Mouse (Mus musculus): ENCODE measurements around the gene Fry. TPM values are rescaled to one million over a fixed set of nuclear protein-coding genes. Genes with fewer than 3 reads are reported as not detected.
A peak's percentile ranks its signal among the peaks of the same experiment; 100 is the strongest.

Fry gene
- polyA plus RNA-seq, 1 experiment from 2014 or later = 7.1 TPM

DNA sequence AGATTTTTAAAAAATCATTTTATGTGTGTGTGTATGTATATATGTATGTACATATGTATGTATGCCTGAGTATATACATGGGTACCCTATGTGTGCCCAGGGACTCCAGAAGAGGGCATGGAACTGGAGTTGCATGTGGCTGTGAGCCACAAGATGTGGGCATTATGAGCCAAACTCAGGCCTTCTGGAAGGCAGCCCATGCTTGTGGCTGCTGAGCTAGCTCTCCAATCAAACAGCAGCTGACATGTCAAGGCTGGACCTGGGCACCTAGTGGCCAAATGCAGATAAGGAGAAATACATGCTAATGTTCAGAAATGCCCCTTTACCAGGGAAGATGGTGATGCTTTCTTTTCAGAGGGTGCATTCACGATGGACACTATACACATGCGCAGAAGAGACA, 213.4 kb downstream of the Fry start:
- Histone ChIP-seq H3K27ac (no peak overlapping the region), H3K4me1 (no peaks in the 10 kb centered on the region), H3K9me3 (no peaks in the 10 kb centered on the region), H3K36me3 (no peaks in the 10 kb centered on the region), H3K4me2 (no peak overlapping the region), H3K4me3 (no peak overlapping the region), H3K9ac (no peak overlapping the region), H3K27me3 (no peaks in the 10 kb centered on the region)
- WGBS = 73% methylated on average over 2 of the region's 2 CpGs
- ATAC-seq (ENCODE audit: borderline replicate concordance, extremely low read depth, low FRiP score, low TSS enrichment) = no peak

DNA sequence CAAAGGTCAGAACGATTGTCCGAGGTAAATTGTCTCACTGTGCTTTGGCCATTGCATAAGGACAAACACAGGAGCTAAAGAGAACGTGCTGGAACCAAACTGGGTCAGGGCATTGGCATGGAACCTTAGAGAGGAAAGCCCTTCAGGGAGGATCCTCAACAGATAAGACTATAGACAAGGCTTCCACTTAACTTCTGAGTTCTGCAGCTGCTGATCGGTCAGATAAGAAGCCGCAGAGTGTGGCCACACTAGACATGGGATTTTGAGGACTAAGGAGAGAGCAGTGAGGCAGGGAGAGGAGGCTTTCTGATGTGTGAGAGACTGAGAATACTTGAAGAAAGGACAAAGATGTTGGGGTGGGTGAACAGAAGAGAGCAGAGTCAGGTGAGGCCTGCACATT, 214.4 kb downstream of the Fry start:
- Histone ChIP-seq H3K4me1 (peaks cover 1% of the 10 kb centered on the region), H3K27me3 (no peaks in the 10 kb centered on the region), H3K4me2 (no peak overlapping the region), H3K9ac (no peak overlapping the region), H3K4me3 (no peak overlapping the region), H3K36me3 (no peaks in the 10 kb centered on the region), H3K9me3 (no peaks in the 10 kb centered on the region), H3K27ac (no peak overlapping the region)
- WGBS = 57% methylated on average over 5 of the region's 5 CpGs
- ATAC-seq (ENCODE audit: borderline replicate concordance, extremely low read depth, low FRiP score, low TSS enrichment) = no peak

DNA sequence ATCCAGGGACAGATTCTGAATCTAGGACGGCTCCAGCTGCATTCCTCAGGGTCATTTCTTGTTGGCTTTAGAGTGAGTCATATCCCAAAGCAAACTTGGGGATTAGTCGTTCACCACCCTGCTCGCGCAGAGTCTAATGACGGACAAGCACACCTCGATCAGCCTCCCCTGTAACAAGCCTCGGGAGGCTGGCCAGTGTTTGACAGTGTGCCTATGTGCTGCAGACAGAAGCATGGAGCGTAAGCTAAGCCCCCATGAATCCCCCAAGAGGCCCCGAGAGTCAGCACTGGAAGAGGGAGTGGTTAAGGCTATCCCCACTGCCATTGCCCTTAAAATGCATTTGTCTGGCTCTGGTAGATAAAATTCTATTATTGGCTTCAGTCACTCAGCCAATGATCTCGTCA, 214.9 kb downstream of the Fry start:
- H3K4me3 ChIP-seq = no peak overlapping the region
- no peaks in the 10 kb centered on the region for H3K36me3 ChIP-seq
- H3K27me3 ChIP-seq = no peaks in the 10 kb centered on the region
- no peaks in the 10 kb centered on the region for H3K9me3 ChIP-seq
- no peak overlapping the region for H3K27ac ChIP-seq
- H3K4me1 ChIP-seq = peaks cover 4% of the 10 kb centered on the region
- 45% methylated on average over 10 of the region's 10 CpGs for WGBS
- ATAC-seq (ENCODE audit: borderline replicate concordance, extremely low read depth, low FRiP score, low TSS enrichment) = no peak
- H3K9ac ChIP-seq = no peak overlapping the region
- H3K4me2 ChIP-seq = no peak overlapping the region

DNA sequence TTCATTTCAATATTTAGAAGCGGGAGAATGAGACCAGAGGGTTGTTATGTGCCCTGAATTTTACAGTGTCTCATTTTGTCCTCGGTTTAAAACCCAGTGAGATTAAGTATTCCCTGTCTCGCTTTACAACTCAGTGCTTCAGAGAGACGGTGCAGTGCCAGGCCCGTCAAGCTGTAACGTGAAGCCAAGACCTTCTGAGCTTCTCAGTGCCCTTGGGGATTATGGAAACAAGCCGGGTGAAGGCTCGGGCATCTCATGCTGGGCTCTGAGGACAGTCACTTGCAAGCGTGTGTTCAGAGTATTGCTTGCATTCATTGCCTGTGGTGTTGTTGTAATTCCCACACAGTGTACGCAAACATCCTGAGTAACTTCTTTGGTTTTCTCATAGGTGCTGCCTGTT, 218.0 kb downstream of the Fry start:
- no peaks in the 10 kb centered on the region for H3K36me3 ChIP-seq
- no peak overlapping the region for H3K4me3 ChIP-seq
- no peak for ATAC-seq (ENCODE audit: borderline replicate concordance, extremely low read depth, low FRiP score, low TSS enrichment)
- no peaks in the 10 kb centered on the region for H3K9me3 ChIP-seq
- no peak overlapping the region for H3K27ac ChIP-seq
- H3K4me1 ChIP-seq = peaks cover 4% of the 10 kb centered on the region
- no peaks in the 10 kb centered on the region; the same call in 1 of the 2 replicates for H3K27me3 ChIP-seq
- H3K9ac ChIP-seq = no peak overlapping the region
- H3K4me2 ChIP-seq = no peak overlapping the region
- 51% methylated on average over 10 of the region's 10 CpGs for WGBS

DNA sequence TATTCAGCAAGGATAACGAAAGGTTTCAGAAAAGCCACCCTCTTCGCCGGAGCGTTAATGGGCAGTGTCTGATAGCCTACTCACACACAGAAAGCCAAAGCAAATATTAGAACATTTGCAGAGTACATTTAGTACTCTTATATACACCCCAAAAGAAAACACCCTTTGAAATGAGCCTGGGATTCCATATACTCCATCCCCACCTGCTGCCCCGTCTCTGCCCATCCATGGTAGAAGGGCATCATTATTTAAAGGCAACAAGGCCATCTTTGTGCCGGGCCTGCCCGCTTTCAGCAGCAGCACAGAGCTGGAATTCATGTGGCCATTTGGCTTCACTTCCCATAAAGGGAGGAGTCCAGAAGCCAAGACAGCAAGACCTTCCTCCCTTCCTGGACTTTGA, 219.3 kb downstream of the Fry start:
- ATAC-seq (ENCODE audit: borderline replicate concordance, extremely low read depth, low FRiP score, low TSS enrichment) = no peak
- WGBS = 67% methylated on average over 7 of the region's 7 CpGs
- no peak overlapping the region for H3K27ac ChIP-seq
- no peak overlapping the region for H3K4me3 ChIP-seq
- no peak overlapping the region; the same call in 1 of the 2 replicates for H3K4me2 ChIP-seq
- H3K36me3 ChIP-seq = no peaks in the 10 kb centered on the region
- peaks cover 4% of the 10 kb centered on the region for H3K4me1 ChIP-seq
- H3K9ac ChIP-seq = no peak overlapping the region
- no peaks in the 10 kb centered on the region for H3K9me3 ChIP-seq
- H3K27me3 ChIP-seq = no peaks in the 10 kb centered on the region; the same call in 1 of the 2 replicates

DNA sequence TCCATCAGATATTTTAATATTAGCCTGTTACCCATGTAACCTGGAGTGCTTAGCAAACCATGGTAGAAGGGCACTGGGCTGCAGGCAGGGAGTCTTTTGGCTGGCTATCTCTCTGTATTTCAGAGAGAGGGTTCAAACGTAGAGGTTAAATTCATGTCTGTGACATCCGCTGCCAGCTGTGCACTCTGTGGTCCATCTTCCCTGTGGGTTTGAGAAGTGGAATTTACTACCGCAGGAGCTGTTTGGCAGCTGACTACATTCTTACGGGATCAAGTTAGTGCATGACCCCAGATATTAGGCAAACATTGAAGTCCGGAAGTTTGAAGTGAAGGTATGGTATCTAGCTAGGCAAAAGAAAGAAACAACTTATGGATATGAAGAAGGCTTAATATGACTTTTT, 222.5 kb downstream of the Fry start:
- no peak for ATAC-seq (ENCODE audit: borderline replicate concordance, extremely low read depth, low FRiP score, low TSS enrichment)

DNA sequence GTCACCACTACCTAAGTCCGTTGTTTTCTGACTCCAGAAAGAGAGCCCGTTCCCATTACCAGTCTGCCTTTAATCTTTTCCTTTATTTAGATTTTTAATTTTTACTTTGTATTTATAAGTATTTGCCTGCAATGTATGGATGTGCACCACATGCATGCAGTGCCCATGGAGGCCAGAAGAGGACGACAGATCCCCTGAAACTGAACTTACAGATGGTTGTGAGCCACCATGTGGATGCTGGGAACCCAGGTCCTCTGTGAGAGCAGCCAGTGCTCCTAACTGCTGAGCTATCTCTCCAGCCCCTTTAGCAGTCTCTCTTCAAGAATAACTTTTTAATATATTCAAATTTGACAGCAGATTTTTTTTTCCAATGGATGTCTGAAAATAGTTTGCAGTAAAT, 223.7 kb downstream of the Fry start:
- Histone ChIP-seq H3K9ac (no peak overlapping the region), H3K4me1 (peaks cover 4% of the 10 kb centered on the region), H3K36me3 (no peaks in the 10 kb centered on the region), H3K27me3 (no peaks in the 10 kb centered on the region; the same call in 1 of the 2 replicates), H3K27ac (no peak overlapping the region), H3K4me2 (no peak overlapping the region), H3K9me3 (no peaks in the 10 kb centered on the region), H3K4me3 (no peak overlapping the region)
- 79% methylated on average over 3 of the region's 3 CpGs for WGBS
- no peak for ATAC-seq (ENCODE audit: borderline replicate concordance, extremely low read depth, low FRiP score, low TSS enrichment)

More for the DNA sequence above, 222.5 kb downstream of the Fry start:
- WGBS = 34% methylated on average over 5 of the region's 5 CpGs
- Histone ChIP-seq H3K36me3 (no peaks in the 10 kb centered on the region), H3K4me3 (no peak overlapping the region), H3K4me2 (no peak overlapping the region), H3K4me1 (peaks cover 4% of the 10 kb centered on the region), H3K9me3 (no peaks in the 10 kb centered on the region), H3K27me3 (no peaks in the 10 kb centered on the region; the same call in 1 of the 2 replicates), H3K9ac (no peak overlapping the region), H3K27ac (no peak overlapping the region)

DNA sequence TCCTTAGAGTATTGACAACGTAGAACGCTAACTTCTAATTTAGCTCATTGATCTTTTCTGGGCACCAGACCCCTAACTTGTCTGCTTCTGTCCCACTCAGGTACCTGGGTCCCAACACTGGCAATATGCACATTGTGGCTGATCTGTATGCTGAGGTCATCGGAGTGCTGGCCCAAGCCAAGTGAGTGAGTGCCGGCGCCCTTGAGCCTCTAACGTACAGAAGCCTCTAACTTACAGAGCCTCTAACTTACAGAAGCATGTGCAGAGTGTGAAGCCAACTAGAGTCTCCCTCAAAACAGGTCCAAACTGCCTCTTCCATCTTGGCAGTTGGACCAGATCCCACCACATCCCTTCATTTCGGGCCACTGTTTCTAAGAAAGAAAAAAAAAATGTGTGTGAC, 227.5 kb downstream of the Fry start:
- Histone ChIP-seq H3K4me3 (no peak overlapping the region), H3K36me3 (no peaks in the 10 kb centered on the region), H3K4me2 (no peak overlapping the region), H3K9ac (no peak overlapping the region), H3K4me1 (no peaks in the 10 kb centered on the region), H3K9me3 (no peaks in the 10 kb centered on the region), H3K27me3 (no peaks in the 10 kb centered on the region), H3K27ac (0 out of 2 replicates have a peak overlapping the region, but pooled peaks have one; percentile 24)
- WGBS = 83% methylated on average over 7 of the region's 7 CpGs
- ATAC-seq (ENCODE audit: borderline replicate concordance, extremely low read depth, low FRiP score, low TSS enrichment) = no peak

DNA sequence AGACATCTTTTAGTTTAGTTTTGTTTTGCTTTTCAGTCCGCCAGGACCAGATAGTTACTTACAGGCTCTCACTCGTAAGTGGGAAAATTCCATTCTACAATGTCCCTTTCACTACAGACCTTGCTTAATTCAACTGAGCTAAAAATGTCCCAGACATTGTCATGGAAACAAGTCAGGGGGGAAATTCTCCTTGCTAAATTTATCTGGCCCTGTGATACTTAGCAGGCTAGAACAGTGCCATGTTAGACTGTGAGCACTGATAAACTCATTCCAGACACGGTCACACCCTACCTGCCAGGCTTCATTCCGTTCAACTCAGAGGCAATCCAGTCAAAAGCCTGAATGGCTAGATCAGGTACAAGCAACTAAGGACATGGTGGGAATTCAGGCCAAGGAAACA, 227.9 kb downstream of the Fry start:
- Histone ChIP-seq H3K9ac (no peak overlapping the region), H3K4me1 (no peaks in the 10 kb centered on the region), H3K36me3 (no peaks in the 10 kb centered on the region), H3K27ac (0 out of 2 replicates have a peak overlapping the region, but pooled peaks have one; percentile 24), H3K4me2 (no peak overlapping the region), H3K9me3 (no peaks in the 10 kb centered on the region), H3K4me3 (no peak overlapping the region), H3K27me3 (no peaks in the 10 kb centered on the region)
- ATAC-seq (ENCODE audit: borderline replicate concordance, extremely low read depth, low FRiP score, low TSS enrichment) = no peak
- 58% methylated on average over 4 of the region's 4 CpGs for WGBS

DNA sequence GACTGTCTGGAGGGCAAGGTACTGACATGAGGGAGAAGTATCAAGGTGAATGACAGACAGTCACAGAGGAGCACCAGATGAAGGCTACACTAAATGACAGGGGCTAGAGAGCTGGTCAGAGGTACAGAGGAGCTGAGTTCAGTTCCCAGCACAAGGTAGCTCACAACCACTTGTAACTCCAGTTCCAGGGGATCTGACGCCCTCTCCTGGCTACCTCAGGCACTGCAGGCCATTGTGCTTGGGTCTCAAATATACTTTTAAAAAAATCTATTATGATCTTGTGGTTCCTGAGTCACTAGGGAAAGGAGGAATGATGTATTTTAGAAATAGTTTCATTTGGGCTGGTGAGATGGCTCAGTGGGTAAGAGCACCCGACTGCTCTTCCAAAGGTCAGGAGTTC, 229.4 kb downstream of the Fry start:
- H3K9ac ChIP-seq = no peak overlapping the region
- H3K4me3 ChIP-seq = no peak overlapping the region
- no peaks in the 10 kb centered on the region for H3K27me3 ChIP-seq
- ATAC-seq (ENCODE audit: borderline replicate concordance, extremely low read depth, low FRiP score, low TSS enrichment) = no peak
- H3K4me2 ChIP-seq = no peak overlapping the region
- WGBS = 90% methylated on average over 2 of the region's 2 CpGs
- no peaks in the 10 kb centered on the region for H3K9me3 ChIP-seq
- no peaks in the 10 kb centered on the region for H3K4me1 ChIP-seq
- no peak overlapping the region for H3K27ac ChIP-seq
- H3K36me3 ChIP-seq = no peaks in the 10 kb centered on the region

DNA sequence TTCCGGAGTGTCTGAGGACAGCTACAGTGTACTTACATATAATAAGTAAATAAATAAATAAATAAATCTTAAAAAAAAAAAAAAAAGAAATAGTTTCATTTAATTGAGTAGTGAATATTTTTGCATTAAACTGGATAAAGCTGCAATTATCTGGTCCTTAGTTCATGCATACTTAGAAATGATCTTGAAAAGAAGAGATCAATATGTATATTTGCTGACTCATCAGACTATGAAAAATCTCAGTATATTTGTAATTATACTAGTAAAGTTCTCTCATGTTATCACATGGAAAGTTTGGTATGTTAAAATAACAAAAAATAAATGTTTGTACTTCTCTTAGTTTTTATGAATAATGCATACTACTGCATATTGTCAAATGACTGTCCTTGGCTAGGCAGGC, 229.9 kb downstream of the Fry start:
- Histone ChIP-seq H3K4me3 (no peak overlapping the region), H3K27me3 (no peaks in the 10 kb centered on the region), H3K27ac (no peak overlapping the region), H3K9me3 (no peaks in the 10 kb centered on the region), H3K4me2 (no peak overlapping the region), H3K4me1 (no peaks in the 10 kb centered on the region), H3K9ac (no peak overlapping the region), H3K36me3 (no peaks in the 10 kb centered on the region)
- 91% methylated on average over 1 of the region's 1 CpGs for WGBS
- ATAC-seq (ENCODE audit: borderline replicate concordance, extremely low read depth, low FRiP score, low TSS enrichment) = no peak

DNA sequence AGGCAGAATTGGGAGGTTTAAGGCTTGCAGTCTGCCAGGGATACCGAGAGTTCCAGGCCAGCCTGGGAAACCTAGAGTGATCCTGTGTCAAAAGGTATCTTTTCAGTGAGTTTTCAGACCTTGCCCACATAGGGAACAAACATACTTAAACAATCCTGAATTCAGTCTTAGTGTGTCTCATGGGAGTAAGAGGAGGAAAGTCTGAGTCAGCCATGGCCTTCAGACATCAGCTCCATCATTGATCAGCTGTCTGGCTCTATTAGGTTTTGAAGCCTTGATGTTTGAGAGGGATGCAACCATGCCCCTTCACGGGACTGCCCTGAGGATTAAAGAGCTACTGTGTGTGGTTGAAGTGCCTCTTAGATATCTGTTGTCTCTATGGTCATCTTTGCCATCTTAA, 232.7 kb downstream of the Fry start:
- no peak for ATAC-seq (ENCODE audit: borderline replicate concordance, extremely low read depth, low FRiP score, low TSS enrichment)
- 79% methylated on average over 2 of the region's 2 CpGs for WGBS
- H3K4me1 ChIP-seq = no peaks in the 10 kb centered on the region

DNA sequence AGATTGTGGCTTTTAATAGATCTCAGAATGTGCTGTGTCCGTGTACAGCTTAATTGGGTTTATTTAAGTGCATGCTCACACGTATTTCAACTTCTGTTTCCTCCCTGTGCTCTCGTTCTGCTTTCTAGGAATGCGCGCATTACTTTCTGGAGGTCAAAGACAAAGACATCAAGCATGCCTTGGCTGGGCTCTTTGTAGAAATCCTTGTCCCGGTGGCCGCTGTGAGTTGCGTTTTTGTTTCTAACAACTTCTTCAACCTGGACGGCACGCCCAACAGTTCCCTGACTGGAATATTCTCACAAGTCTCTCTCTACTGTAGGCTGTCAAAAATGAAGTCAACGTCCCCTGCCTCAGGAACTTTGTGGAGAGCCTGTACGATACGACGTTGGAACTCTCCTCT, 240.2 kb downstream of the Fry start:
- Histone ChIP-seq H3K36me3 (no peaks in the 10 kb centered on the region), H3K4me2 (no peak overlapping the region), H3K27ac (no peak overlapping the region), H3K4me3 (no peak overlapping the region), H3K9ac (no peak overlapping the region), H3K4me1 (no peaks in the 10 kb centered on the region), H3K9me3 (no peaks in the 10 kb centered on the region), H3K27me3 (no peaks in the 10 kb centered on the region)
- ATAC-seq (ENCODE audit: borderline replicate concordance, extremely low read depth, low FRiP score, low TSS enrichment) = no peak
- WGBS = 73% methylated on average over 14 of the region's 14 CpGs

More for the DNA sequence above, 232.7 kb downstream of the Fry start:
- Histone ChIP-seq H3K9ac (no peak overlapping the region), H3K9me3 (no peaks in the 10 kb centered on the region), H3K27ac (no peak overlapping the region), H3K4me2 (no peak overlapping the region), H3K4me3 (no peak overlapping the region), H3K36me3 (no peaks in the 10 kb centered on the region), H3K27me3 (no peaks in the 10 kb centered on the region)
